Mouse (Mus musculus) adrenal gland, postnatal 25 days (tissue): ENCODE results near the gene Wdr6. TPM values are rescaled to one million over a fixed set of nuclear protein-coding genes. Genes with fewer than 3 reads are reported as not detected.
A peak's percentile ranks its signal among the peaks of the same experiment; 100 is the strongest.
"Not testable (repeated sequence)": the region's sequence is repeated elsewhere in the genome, so short reads cannot be mapped to it uniquely, and the experiment has no call there.

ENCODE experiments used
- DNase-seq: peaks from one replicate; pipeline ENCODE4 v3.0.0; 2021; ENCODE audit warnings: mixed read lengths
- long read RNA-seq: library from polyadenylated mRNA; stranded (forward); transcript quantifications from one replicate; pipeline ENCODE4 v2.0.0, GENCODE M21; 2021
- total RNA-seq: library from RNA; stranded (reverse); gene quantifications from 2 replicates; pipeline ENCODE4 v1.2.3, GENCODE M21; 2021

Wdr6 gene
- 90.9 and 141 TPM in 2 replicates for total RNA-seq
- long read RNA-seq, full-length matches to known transcripts, result 150 of 209 reads
- long read RNA-seq, partial matches to known transcripts, result 54 of 209 reads
- long read RNA-seq, other reads (novel, unspliced or antisense), result 5 of 209 reads

GRCm38 (mm10) chr9:108578545-108579343 is at the start of gene Wdr6:
Gene Wdr6 (minus strand): TSS chr9:108578739.
- DNase-seq, result peak; percentile 93

DNA sequence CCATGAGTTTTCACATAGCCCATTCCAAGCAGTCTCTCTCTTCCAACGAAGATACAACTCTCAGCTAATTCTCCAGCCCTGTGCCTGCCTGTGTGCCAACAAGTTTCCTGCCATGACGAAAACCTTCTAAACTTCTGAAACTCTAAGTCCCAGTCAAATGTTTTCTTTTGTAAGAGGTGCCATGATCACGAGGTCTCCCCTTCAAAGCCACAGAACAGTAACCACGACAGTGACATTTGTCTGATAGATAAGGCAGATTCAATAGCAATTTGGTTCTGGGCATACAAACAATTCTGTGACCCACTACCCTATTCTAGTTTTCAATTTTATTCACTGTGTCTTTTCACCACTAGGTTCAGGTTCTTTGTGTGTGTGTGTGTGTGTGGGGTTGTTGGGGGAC is 49.6 kb upstream of the Wdr6 start:
- DNase-seq, result no peak

- no peak for DNase-seq
Measured at GRCm38 (mm10) chr9:108626498-108626897, 48.0 kb upstream of the Wdr6 start.

- no peak for DNase-seq
Measured at GRCm38 (mm10) chr9:108617301-108617700, 38.8 kb upstream of the Wdr6 start.

DNA sequence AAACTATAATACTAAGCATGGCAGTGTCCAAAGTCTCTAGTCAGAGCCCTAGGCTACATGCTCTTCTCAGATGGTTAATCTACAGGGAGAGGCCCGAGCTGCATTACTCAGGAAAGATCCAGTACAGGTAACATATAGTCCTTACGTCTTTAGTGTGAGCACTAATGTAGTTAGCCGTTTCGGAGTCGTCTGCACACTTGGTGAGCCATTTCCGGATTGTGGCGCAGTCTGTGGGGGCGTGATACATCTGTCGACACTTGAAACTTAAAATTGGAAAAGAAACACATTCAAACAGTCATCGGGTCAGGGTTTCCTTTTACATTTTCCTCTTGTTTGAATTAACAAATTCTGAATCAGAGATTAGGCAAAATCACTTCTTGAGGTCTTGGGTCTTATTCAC is 32.9 kb upstream of the Wdr6 start:
- no peak for DNase-seq

- DNase-seq, result no peak
Measured at GRCm38 (mm10) chr9:108608889-108609288, 30.4 kb upstream of the Wdr6 start.

- not testable (repeated sequence) for DNase-seq
Measured at GRCm38 (mm10) chr9:108607929-108608328, 29.4 kb upstream of the Wdr6 start.

DNA sequence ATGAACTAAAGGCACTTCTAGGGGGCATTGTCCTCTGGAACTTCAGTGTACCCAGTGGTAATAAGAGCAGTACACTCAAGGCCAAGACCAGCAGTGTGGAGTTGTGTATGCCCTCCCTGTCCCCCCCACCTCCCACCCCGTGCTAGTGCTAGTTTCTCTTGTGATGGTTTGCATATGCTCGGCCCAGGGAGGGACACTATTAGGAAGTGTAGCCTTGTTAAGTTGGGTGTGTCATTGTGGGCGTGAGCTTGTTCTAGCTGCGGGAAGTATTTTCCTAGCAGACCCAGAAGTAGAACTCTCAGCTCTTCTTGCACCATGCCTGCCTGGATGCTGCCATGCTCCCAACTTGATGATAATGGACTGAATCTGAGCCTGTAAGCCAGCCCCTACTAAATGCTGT is 23.4 kb upstream of the Wdr6 start:
- no peak for DNase-seq

DNA sequence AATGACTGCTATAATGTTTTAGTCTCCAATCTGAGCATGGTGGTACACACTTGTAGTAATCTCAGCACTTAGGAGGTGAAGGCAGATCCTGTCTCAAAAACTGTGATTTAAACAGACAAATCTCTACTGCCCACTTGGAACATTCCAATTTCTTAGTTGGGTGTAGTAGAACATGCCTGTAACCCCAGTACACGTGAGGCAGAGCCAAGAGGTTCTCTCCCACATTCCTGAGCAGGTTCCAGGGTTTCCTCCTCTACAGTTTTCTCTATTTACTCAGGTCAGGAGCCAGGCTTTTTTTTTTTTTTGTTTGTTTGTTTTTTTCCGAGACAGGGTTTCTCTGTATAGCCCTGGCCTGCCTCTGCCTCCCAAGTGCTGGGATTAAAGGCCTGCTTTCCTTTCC is 21.5 kb upstream of the Wdr6 start:
- no peak for DNase-seq

GRCm38 (mm10) chr9:108599021-108599566 is 20.6 kb upstream of the Wdr6 start:
- no peak for DNase-seq

GRCm38 (mm10) chr9:108596998-108597764 is 18.6 kb upstream of the Wdr6 start, which contains the start of gene P4htm:
Gene P4htm (minus strand): TSS chr9:108597667.
- peak; percentile 74 for DNase-seq

DNA sequence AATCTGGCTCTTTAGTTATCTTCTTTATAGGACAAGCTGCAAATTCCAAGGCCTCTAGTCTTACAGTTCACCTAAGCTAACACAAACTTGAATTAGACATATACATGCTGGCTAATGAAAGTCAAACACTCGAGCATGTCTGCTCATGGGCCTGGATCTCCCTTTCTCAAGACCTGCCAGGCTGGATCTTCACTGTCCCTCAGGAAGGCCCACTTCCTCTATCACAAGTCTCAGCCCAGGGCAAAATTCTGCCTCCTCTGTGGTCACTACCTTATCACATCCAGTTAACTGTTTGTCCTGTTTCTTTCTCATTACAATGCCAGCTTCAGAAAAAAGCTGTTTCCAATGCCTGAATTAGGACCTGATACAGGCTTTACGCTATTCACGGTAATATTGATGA is 15.8 kb upstream of the Wdr6 start:
- DNase-seq, result no peak

DNA sequence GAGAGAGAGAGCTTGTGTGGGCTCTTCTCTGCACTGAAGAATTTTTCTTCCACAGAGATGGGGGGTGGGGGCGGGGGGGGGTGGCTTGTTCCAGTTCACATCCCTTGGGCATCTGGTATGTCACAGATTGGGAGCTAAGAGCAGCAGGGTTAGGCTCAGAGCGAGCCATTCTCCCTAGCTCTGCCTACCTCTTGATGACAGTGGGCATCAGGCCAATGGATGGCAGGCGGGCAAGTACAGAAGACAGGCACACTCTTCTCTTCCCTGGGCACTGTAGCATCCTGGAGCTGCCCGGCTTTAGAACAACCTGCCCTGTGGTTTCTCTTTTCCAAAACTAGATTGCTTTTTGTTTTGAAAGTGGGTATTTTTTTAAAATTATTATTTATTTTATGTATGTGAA is 12.9 kb upstream of the Wdr6 start:
- DNase-seq, result no peak

DNA sequence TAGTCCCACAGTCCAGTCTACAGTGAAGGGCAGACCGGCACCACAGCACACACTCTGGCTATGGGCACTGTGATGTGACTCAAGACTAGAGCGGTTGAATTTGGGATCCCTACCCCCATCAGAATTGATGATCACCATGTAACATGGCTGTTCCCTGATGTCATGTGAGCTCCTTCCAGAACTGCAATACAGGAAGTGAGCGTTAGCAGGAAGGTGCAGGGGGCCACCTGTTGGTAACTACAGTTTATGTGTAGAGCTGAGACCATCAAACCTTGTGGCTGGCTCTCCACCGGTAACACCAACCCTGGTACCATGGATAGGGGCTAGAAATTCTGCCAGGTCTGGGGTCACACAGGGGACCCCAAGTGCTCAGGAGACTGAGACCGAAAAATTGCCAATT is 10.7 kb upstream of the Wdr6 start:
- DNase-seq, result no peak

- DNase-seq, result peak; percentile 58
Measured at GRCm38 (mm10) chr9:108587571-108588180, 9.1 kb upstream of the Wdr6 start.

DNA sequence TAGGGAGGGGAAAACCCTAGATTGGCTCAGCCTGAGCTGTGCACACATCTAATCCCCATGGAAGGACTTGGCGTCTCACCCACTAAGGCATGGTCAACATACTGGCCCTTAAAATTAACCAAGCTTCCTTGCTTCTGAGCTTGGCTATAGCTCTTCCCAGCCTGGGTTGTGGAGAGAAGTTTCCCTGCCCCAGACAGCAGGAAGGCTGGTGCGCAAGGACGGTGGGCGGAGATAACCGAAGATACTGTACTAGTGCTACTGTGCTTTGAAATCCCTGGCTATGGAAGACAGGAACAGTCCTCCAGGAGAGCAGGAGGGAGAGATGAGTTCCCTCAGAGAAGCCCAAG is 778 bp upstream of the Wdr6 start:
- DNase-seq, result peak; percentile 54

GRCm38 (mm10) chr9:108577934-108578544 is 500 bp downstream of the Wdr6 start:
- DNase-seq, result peak; percentile 55

DNA sequence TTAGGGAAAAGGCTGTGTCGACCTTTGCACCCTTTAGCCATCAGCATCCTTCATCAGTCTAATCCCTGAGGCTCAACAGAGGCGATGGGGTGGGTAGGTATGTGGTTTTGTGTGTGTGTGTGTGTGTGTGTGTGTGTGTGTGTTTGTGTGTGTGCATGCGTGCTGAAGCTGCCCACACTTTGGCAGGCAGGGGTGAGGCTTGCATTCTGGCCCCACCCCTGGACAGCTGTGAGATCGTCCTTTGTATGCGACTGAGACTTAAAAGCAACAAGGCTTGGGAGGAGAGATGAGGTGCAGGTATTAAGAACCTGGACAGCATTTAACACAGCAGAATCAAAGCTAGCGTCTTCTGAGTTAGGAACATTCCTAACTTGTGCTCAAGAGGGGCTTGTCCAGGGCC is 1.5 kb downstream of the Wdr6 start:
- DNase-seq, result no peak

GRCm38 (mm10) chr9:108575321-108576297 is 2.9 kb downstream of the Wdr6 start:
- peak; percentile 7 for DNase-seq

- DNase-seq, result no peak
Measured at GRCm38 (mm10) chr9:108574921-108575320, 3.6 kb downstream of the Wdr6 start.
